Mouse (Mus musculus) liver, embryonic 11.5 days (tissue): ENCODE results near the gene Myo5a. TPM values are rescaled to one million over a fixed set of nuclear protein-coding genes. Genes with fewer than 3 reads are reported as not detected.

Experiments used
- ATAC-seq: fragments of 200-750 bp; cut with Nextera tagmentation; replicated peaks from 2 replicates; pipeline ENCODE4 v1.8.0; 2017; ENCODE audit warnings: moderate number of reproducible peaks, mild to moderate bottlenecking, moderate TSS enrichment, moderate library complexity; ENCODE audit not compliant: low FRiP score
- DNase-seq: peaks from one replicate; pipeline ENCODE4 v3.0.0-alpha.2; 2017; ENCODE audit warnings: low spot score
- H3K27ac ChIP-seq: fragments of 300-500 bp; sonication (generic); 2 replicates; pipeline ENCODE4 v1.5.1; 2014; ENCODE audit warnings: mild to moderate bottlenecking, low read depth, low read length, control low read depth
- H3K27me3 ChIP-seq: fragments of 300-500 bp; sonication (generic); replicated peaks from 2 replicates; pipeline ENCODE4 v1.6.1; 2014; ENCODE audit warnings: low read length, mixed read lengths; ENCODE audit not compliant: control insufficient read depth, insufficient read depth
- H3K36me3 ChIP-seq: fragments of 300-500 bp; sonication (generic); 2 replicates; pipeline ENCODE4 v1.6.1; 2014; ENCODE audit warnings: mild to moderate bottlenecking, low read length, moderate library complexity, mixed read lengths; ENCODE audit not compliant: control insufficient read depth, insufficient read depth
- H3K4me1 ChIP-seq: fragments of 300-500 bp; sonication (generic); replicated peaks from 2 replicates; pipeline ENCODE4 v1.6.1; 2014; ENCODE audit warnings: low read length, mixed read lengths; ENCODE audit not compliant: control insufficient read depth, insufficient read depth
- H3K4me2 ChIP-seq: fragments of 300-500 bp; sonication (generic); 2 replicates; pipeline ENCODE4 v1.6.1; 2014; ENCODE audit warnings: mild to moderate bottlenecking, control low read depth, moderate library complexity
- H3K4me3 ChIP-seq: fragments of 300-500 bp; sonication (generic); 2 replicates; pipeline ENCODE4 v1.5.1; 2014; ENCODE audit warnings: low read depth, low read length, control low read depth
- H3K9ac ChIP-seq: fragments of 300-500 bp; sonication (generic); 2 replicates; pipeline ENCODE4 v1.6.1; 2014; ENCODE audit warnings: low read depth, low read length, control low read depth
- H3K9me3 ChIP-seq: fragments of 300-500 bp; sonication (generic); 2 replicates; pipeline ENCODE4 v1.6.1; 2016; ENCODE audit warnings: low read length, inconsistent platforms, mixed read lengths; ENCODE audit not compliant: control insufficient read depth
- WGBS: fragments of 180-500 bp; shearing (Covaris S2); extraction: QIAGEN DNeasy Blood & Tissue Kit; methylation state at CpG from one replicate; pipeline ENCODE4 v1.1.7; 2014; 5-methylcytosine and 5-hydroxymethylcytosine counted together
- polyA plus RNA-seq: library from polyadenylated mRNA; unstranded; fragments of >200 nt; fragmentation: Nextera tagmentation; extraction: Ambion mirVana; gene quantifications from 2 replicates; pipeline ENCODE4 v1.2.1, GENCODE M21; 2014

Myo5a gene
- polyA plus RNA-seq, 1 experiment from 2014 or later, result 7.5 TPM

- Histone ChIP-seq H3K4me3 (no peak overlapping the region), H3K9me3 (no peaks in the 10 kb centered on the region), H3K9ac (no peak overlapping the region), H3K27me3 (no peaks in the 10 kb centered on the region), H3K27ac (no peak overlapping the region), H3K4me1 (no peaks in the 10 kb centered on the region), H3K4me2 (no peak overlapping the region), H3K36me3 (peaks cover 4% of the 10 kb centered on the region)
- ATAC-seq, result no peak
- WGBS, result 82% methylated on average over 4 of the region's 4 CpGs
- no peak for DNase-seq
Observed at GRCm38 (mm10) chr9:75051841-75052240, 19.0 kb upstream of the Myo5a start.

- Histone ChIP-seq H3K36me3 (peaks cover 6% of the 10 kb centered on the region), H3K9me3 (no peaks in the 10 kb centered on the region), H3K4me3 (no peak overlapping the region), H3K4me1 (no peaks in the 10 kb centered on the region), H3K4me2 (no peak overlapping the region), H3K27ac (no peak overlapping the region), H3K27me3 (no peaks in the 10 kb centered on the region), H3K9ac (no peak overlapping the region)
- ATAC-seq (no peak), DNase-seq (no peak)
- 89% methylated on average over 5 of the region's 5 CpGs for WGBS
Observed at GRCm38 (mm10) chr9:75055046-75055445, 15.8 kb upstream of the Myo5a start.

GRCm38 (mm10) chr9:75064678-75065331 is 6.0 kb upstream of the Myo5a start:
- DNase-seq (no peak), ATAC-seq (no peak)
- Histone ChIP-seq H3K36me3 (no peaks in the 10 kb centered on the region), H3K9ac (no peak overlapping the region), H3K4me1 (no peaks in the 10 kb centered on the region), H3K9me3 (no peaks in the 10 kb centered on the region), H3K27me3 (peaks cover 2% of the 10 kb centered on the region; the same call in 1 of the 2 replicates), H3K4me2 (no peak overlapping the region), H3K4me3 (no peak overlapping the region), H3K27ac (no peak overlapping the region)
- WGBS, result 76% methylated on average over 9 of the region's 9 CpGs

GRCm38 (mm10) chr9:75071029-75071705 is 352 bp downstream of the Myo5a start:
- Histone ChIP-seq H3K9me3 (no peaks in the 10 kb centered on the region), H3K36me3 (no peaks in the 10 kb centered on the region), H3K27ac (peak overlapping the region; percentile 69), H3K4me1 (no peaks in the 10 kb centered on the region), H3K9ac (peak overlapping the region; percentile 80), H3K27me3 (peaks cover 14% of the 10 kb centered on the region), H3K4me2 (peak overlapping the region; percentile 98), H3K4me3 (peak overlapping the region; percentile 78)
- ATAC-seq (peak; percentile 99), DNase-seq (peak; percentile 84)
- under 1% methylated on average over 77 of the region's 92 CpGs for WGBS

GRCm38 (mm10) chr9:75071706-75072192 is 934 bp downstream of the Myo5a start:
- peak; percentile 68 for DNase-seq
- Histone ChIP-seq H3K4me1 (no peaks in the 10 kb centered on the region), H3K4me3 (peak overlapping the region; percentile 78), H3K9me3 (no peaks in the 10 kb centered on the region), H3K36me3 (no peaks in the 10 kb centered on the region), H3K4me2 (peak overlapping the region; percentile 98), H3K27ac (peak overlapping the region; percentile 69), H3K9ac (peak overlapping the region; percentile 80), H3K27me3 (peaks cover 14% of the 10 kb centered on the region)
- ATAC-seq, result no peak
- under 1% methylated on average over 29 of the region's 29 CpGs for WGBS

- WGBS, result 50% methylated on average over 3 of the region's 3 CpGs
- H3K4me1 ChIP-seq, result no peaks in the 10 kb centered on the region
- H3K27me3 ChIP-seq, result peaks cover 14% of the 10 kb centered on the region
- peak overlapping the region; percentile 78 for H3K4me3 ChIP-seq
- no peak for DNase-seq
- H3K9ac ChIP-seq, result no peak overlapping the region
- no peaks in the 10 kb centered on the region for H3K9me3 ChIP-seq
- no peak overlapping the region for H3K27ac ChIP-seq
- no peak for ATAC-seq
- H3K4me2 ChIP-seq, result peak overlapping the region; percentile 98
- H3K36me3 ChIP-seq, result no peaks in the 10 kb centered on the region
Observed at GRCm38 (mm10) chr9:75072361-75072760, 1.5 kb downstream of the Myo5a start.

GRCm38 (mm10) chr9:75077191-75077590 is 6.4 kb downstream of the Myo5a start:
- no peak for DNase-seq
- H3K36me3 ChIP-seq, result no peaks in the 10 kb centered on the region
- H3K4me2 ChIP-seq, result no peak overlapping the region
- H3K27me3 ChIP-seq, result peaks cover 3% of the 10 kb centered on the region
- no peak for ATAC-seq
- H3K4me1 ChIP-seq, result no peaks in the 10 kb centered on the region
- no peak overlapping the region for H3K9ac ChIP-seq
- no peaks in the 10 kb centered on the region for H3K9me3 ChIP-seq
- H3K4me3 ChIP-seq, result no peak overlapping the region
- no peak overlapping the region for H3K27ac ChIP-seq

GRCm38 (mm10) chr9:75085242-75085824 is 14.5 kb downstream of the Myo5a start:
- Histone ChIP-seq H3K4me1 (no peaks in the 10 kb centered on the region), H3K27ac (no peak overlapping the region), H3K9me3 (no peaks in the 10 kb centered on the region), H3K4me2 (no peak overlapping the region), H3K27me3 (no peaks in the 10 kb centered on the region), H3K4me3 (no peak overlapping the region), H3K9ac (no peak overlapping the region), H3K36me3 (no peaks in the 10 kb centered on the region)
- 71% methylated on average over 5 of the region's 5 CpGs for WGBS
- DNase-seq (no peak), ATAC-seq (no peak)
